Mouse (Mus musculus): ENCODE results near the gene Car14.
A peak's percentile ranks its signal among the peaks of the same experiment; 100 is the strongest.

DNA sequence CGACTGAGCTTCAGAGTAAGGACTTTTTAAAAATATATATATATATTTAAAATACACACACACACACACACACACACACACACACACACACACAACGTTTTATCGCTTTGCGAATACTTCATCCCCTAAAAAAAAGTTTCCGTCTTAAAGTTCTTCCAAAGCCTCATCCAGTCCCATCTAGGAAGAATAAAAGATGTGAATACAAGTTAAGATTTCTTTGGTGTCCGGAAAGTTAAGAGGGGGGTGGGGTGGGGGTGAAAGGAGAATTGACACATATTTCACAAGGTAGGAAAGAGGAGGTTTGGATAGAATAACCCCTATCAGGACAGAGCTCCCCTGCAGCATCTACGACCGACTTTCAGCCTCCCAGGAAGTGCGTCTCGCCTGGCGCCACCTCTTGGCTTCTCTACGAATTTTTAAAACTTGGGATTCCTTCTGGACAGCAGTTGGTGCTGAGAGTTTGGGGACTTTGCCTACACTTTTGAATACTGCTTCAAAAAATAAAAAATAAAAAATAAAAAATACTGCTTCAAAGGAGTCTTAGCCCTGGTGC is 1.5 kb upstream of the Car14 start:
- TF ChIP-seq CTCF (IDR thresholded peaks at IDR 0.05; ENCODE audit: borderline replicate concordance, insufficient read depth, low read depth, low read length) (peak; percentile 55), POLR2A (IDR thresholded peaks at IDR 0.05; ENCODE audit: borderline replicate concordance, insufficient read depth, low read length) (no peak)
